Mouse (Mus musculus): ENCODE data around the gene D630036H23Rik. TPM values are rescaled to one million over a fixed set of nuclear protein-coding genes. Genes with fewer than 3 reads are reported as not detected.

D630036H23Rik gene
- polyA plus RNA-seq, 1 experiment, result 0.94 TPM

- no peak for DNase-seq (ENCODE audit: low read depth)
- TF ChIP-seq CTCF (IDR thresholded peaks at IDR 0.05; ENCODE audit: borderline replicate concordance, extremely low read depth, insufficient read depth, insufficient read length), result no peak
- TF ChIP-seq POLR2A (IDR thresholded peaks at IDR 0.05; ENCODE audit: borderline replicate concordance, extremely low read depth, insufficient read depth, insufficient read length, poor library complexity, severe bottlenecking), result no peak
Observed at GRCm38 (mm10) chr12:36364013-36364412, 18.0 kb downstream of the D630036H23Rik start.

- TF ChIP-seq CTCF (IDR thresholded peaks at IDR 0.05; ENCODE audit: borderline replicate concordance, extremely low read depth, insufficient read depth, insufficient read length), result no peak
- no peak for TF ChIP-seq POLR2A (IDR thresholded peaks at IDR 0.05; ENCODE audit: borderline replicate concordance, extremely low read depth, insufficient read depth, insufficient read length, poor library complexity, severe bottlenecking)
- no peak for DNase-seq (ENCODE audit: low read depth)
Observed at GRCm38 (mm10) chr12:36360693-36361092, 21.3 kb downstream of the D630036H23Rik start.

- no peak for DNase-seq (ENCODE audit: low read depth)
- TF ChIP-seq CTCF (IDR thresholded peaks at IDR 0.05; ENCODE audit: borderline replicate concordance, extremely low read depth, insufficient read depth, insufficient read length), result no peak
- no peak for TF ChIP-seq POLR2A (IDR thresholded peaks at IDR 0.05; ENCODE audit: borderline replicate concordance, extremely low read depth, insufficient read depth, insufficient read length, poor library complexity, severe bottlenecking)
Observed at GRCm38 (mm10) chr12:36360064-36360463, 21.9 kb downstream of the D630036H23Rik start.

- DNase-seq (ENCODE audit: low read depth), result no peak
- TF ChIP-seq CTCF (IDR thresholded peaks at IDR 0.05; ENCODE audit: borderline replicate concordance, extremely low read depth, insufficient read depth, insufficient read length) (no peak), POLR2A (IDR thresholded peaks at IDR 0.05; ENCODE audit: borderline replicate concordance, extremely low read depth, insufficient read depth, insufficient read length, poor library complexity, severe bottlenecking) (no peak)
Observed at GRCm38 (mm10) chr12:36344131-36344530, 37.9 kb downstream of the D630036H23Rik start.

GRCm38 (mm10) chr12:36333837-36334281, 48.1 kb downstream of the D630036H23Rik start:
- no peak for TF ChIP-seq CTCF (IDR thresholded peaks at IDR 0.05; ENCODE audit: borderline replicate concordance, extremely low read depth, insufficient read depth, insufficient read length)
- no peak for TF ChIP-seq POLR2A (IDR thresholded peaks at IDR 0.05; ENCODE audit: borderline replicate concordance, extremely low read depth, insufficient read depth, insufficient read length, poor library complexity, severe bottlenecking)
- DNase-seq (ENCODE audit: low read depth), result peak; percentile 50

- TF ChIP-seq POLR2A (IDR thresholded peaks at IDR 0.05; ENCODE audit: borderline replicate concordance, extremely low read depth, insufficient read depth, insufficient read length, poor library complexity, severe bottlenecking) (no peak), CTCF (IDR thresholded peaks at IDR 0.05; ENCODE audit: borderline replicate concordance, extremely low read depth, insufficient read depth, insufficient read length) (no peak)
- peak; percentile 24 for DNase-seq (ENCODE audit: low read depth)
Observed at GRCm38 (mm10) chr12:36332676-36333075, 49.3 kb downstream of the D630036H23Rik start.

Other genes with a start within 250 kb of the D630036H23Rik start
- 29.9 and 39.5 TPM in 2 replicates for gene Ankmy2, start 225.1 kb downstream of the D630036H23Rik start, polyA plus RNA-seq (2012; rRNA removed)
- gene Bzw2, start 224.1 kb downstream of the D630036H23Rik start, polyA plus RNA-seq (2012; rRNA removed), result 225 and 239 TPM in 2 replicates
- not detected in 2 replicates for gene Lrrc72, start 128.8 kb downstream of the D630036H23Rik start, polyA plus RNA-seq (2012; rRNA removed)
- 6.4 and 14.8 TPM in 2 replicates for gene Sostdc1, start 68.0 kb downstream of the D630036H23Rik start, polyA plus RNA-seq (2012; rRNA removed)
- gene Ispd, start 731 bp downstream of the D630036H23Rik start, polyA plus RNA-seq (2012; rRNA removed), result 3.3 and 5.1 TPM in 2 replicates